Comparison of ENCODE assay signal across 8 mouse cellular contexts in the genomic region with DNA sequence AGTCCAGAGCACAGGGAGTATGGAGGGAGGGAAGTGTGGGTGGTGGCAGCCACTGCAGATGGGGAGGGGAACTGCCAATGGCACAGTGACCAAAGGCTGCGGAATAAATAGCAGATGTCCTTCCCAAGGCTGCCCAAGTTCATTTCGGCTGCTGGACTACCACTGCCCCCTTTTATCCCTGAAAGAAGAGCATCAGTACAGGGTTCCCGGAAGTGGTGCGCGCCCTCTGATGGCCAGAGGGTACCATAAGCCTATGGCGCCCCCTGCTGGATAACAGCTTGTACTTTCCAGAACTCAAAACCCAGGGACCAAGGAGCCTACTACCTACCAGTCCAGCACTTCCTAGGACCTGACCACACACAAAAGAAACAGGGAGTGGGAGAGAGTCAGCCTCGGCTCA. TPM values are rescaled to one million over a fixed set of nuclear protein-coding genes. Genes with fewer than 3 reads are reported as not detected.
DNase-seq lines count a peak whose midpoint lies in the region; ATAC-seq and TF ChIP-seq lines count a peak whose summit lies in the region.
"Not testable (repeated sequence)": the region's sequence is repeated elsewhere in the genome, so short reads cannot be mapped to it uniquely, and the experiment has no call there.

No protein-coding gene starts in this region.

- not testable (repeated sequence) for H3K36me3 ChIP-seq in CH12.LX (replicated peaks in 1 of 2; ENCODE audit: control insufficient read depth in 1 of 2, insufficient read depth in 1 of 2, low read length in 1 of 2); forebrain, embryonic 11.5 days (ENCODE audit: control insufficient read depth, insufficient read depth, low read length); lung, embryonic 14.5 days (ENCODE audit: insufficient read depth); neural tube, embryonic 12.5 days; stomach, postnatal 0 days (ENCODE audit: control insufficient read depth, insufficient read depth, low read length)

- H3K27me3 ChIP-seq in CH12.LX (replicated peaks): peaks cover 39% of the 10 kb centered on the region
- H3K27me3 ChIP-seq in forebrain, embryonic 11.5 days (ENCODE audit: control insufficient read depth, insufficient read depth, low read length); lung, embryonic 14.5 days (ENCODE audit: insufficient read depth, low read length); neural tube, embryonic 12.5 days (replicated peaks); stomach, postnatal 0 days (ENCODE audit: control insufficient read depth, insufficient read depth, low read length): not testable (repeated sequence)

- WGBS in forebrain, embryonic 11.5 days: 12% methylated on average over 6 of the region's 7 CpGs
- WGBS in lung, embryonic 14.5 days: 5% methylated on average over 6 of the region's 7 CpGs
- 6% methylated on average over 6 of the region's 7 CpGs for WGBS in neural tube, embryonic 12.5 days
- 2% methylated on average over 6 of the region's 7 CpGs for WGBS in stomach, postnatal 0 days

- H3K4me3 ChIP-seq in CH12.LX (replicated peaks in 1 of 3; ENCODE audit: low read depth in 2 of 3, low read length in 2 of 3, poor library complexity in 1 of 3): peak overlapping the region in 2 of 3 experiments; percentile 12 to 18
- not testable (repeated sequence) for H3K4me3 ChIP-seq in forebrain, embryonic 11.5 days (ENCODE audit: low read depth, low read length); lung, embryonic 14.5 days (ENCODE audit: low read depth, low read length); neural tube, embryonic 12.5 days; stomach, postnatal 0 days (ENCODE audit: low read depth, low read length)

- H3K4me1 ChIP-seq in CH12.LX (ENCODE audit: control insufficient read depth in 1 of 2, insufficient read depth in 2 of 2): peaks cover 9 to 37% of the 10 kb centered on the region in 2 experiments; a peak in 3 of 4 replicates
- not testable (repeated sequence) for H3K4me1 ChIP-seq in forebrain, embryonic 11.5 days (replicated peaks; ENCODE audit: control insufficient read depth, insufficient read depth, low read length); lung, embryonic 14.5 days (ENCODE audit: insufficient read depth); neural tube, embryonic 12.5 days; stomach, postnatal 0 days (replicated peaks; ENCODE audit: control insufficient read depth, insufficient read depth)

- H3K27ac ChIP-seq in CH12.LX (ENCODE audit: insufficient read depth, low read depth); forebrain, embryonic 11.5 days (ENCODE audit: low read depth, low read length); lung, embryonic 14.5 days (ENCODE audit: low read depth); neural tube, embryonic 12.5 days; stomach, postnatal 0 days (replicated peaks): not testable (repeated sequence)

- H3K79me2 ChIP-seq in CH12.LX (replicated peaks; ENCODE audit: control insufficient read depth, extremely low read depth, insufficient read depth, poor library complexity, severe bottlenecking): not testable (repeated sequence)

- DNase-seq in CH12.LX (ENCODE audit: extremely low read depth): peak; percentile 71
- DNase-seq in c-Kit-positive CD71-positive TER-119-positive erythroid progenitor cells, embryonic 14.5 days (ENCODE audit: low spot score): peak; percentile 36
- DNase-seq in forebrain, embryonic 11.5 days (ENCODE audit: low spot score): peak; percentile 81
- DNase-seq in heart, postnatal 4 days: peak; percentile 73
- peak; percentile 74 to 82 for DNase-seq in kidney, postnatal 4 days
- DNase-seq in lung, embryonic 14.5 days: peak; percentile 77
- peak; percentile 67 for DNase-seq in stomach, postnatal 0 days (ENCODE audit: low spot score)

- H3K4me2 ChIP-seq in CH12.LX (ENCODE audit: insufficient read depth, low read depth, poor library complexity, severe bottlenecking): peak overlapping the region; percentile 76
- not testable (repeated sequence) for H3K4me2 ChIP-seq in forebrain, embryonic 11.5 days (ENCODE audit: low read depth, low read length, severe bottlenecking); lung, embryonic 14.5 days; stomach, postnatal 0 days (replicated peaks; ENCODE audit: low read depth)
- H3K4me2 ChIP-seq in neural tube, embryonic 12.5 days (replicated peaks): peak overlapping the region; percentile 36; the same call in 1 of the 2 replicates

- peak; percentile 37 for TF ChIP-seq RAD21 in CH12.LX (IDR thresholded peaks at IDR 0.05; ENCODE audit: low read depth, low read length)

- in situ Hi-C loops in CH12.LX (cut with MboI; ENCODE audit: low pct_ligation_motif_present, low pct_unique_long_range_greater_than_20kb, low sequenced_read_pairs): loop anchor here (10.0 kb wide), 1 partner anchor 68 kb away; no protein-coding TSS in a partner anchor

- TF ChIP-seq CTCF in CH12.LX (conservative IDR thresholded peaks at IDR 0.05 in 1 of 2, IDR thresholded peaks at IDR 0.05 in 1 of 2; ENCODE audit: low read depth in 2 of 2, low read length in 2 of 2): peak; percentile 26 to 73; a peak in 2 of 4 replicates
- TF ChIP-seq CTCF in lung, embryonic 14.5 days (IDR thresholded peaks at IDR 0.05; ENCODE audit: low read depth): peak; percentile 67
- TF ChIP-seq CTCF in stomach, postnatal 0 days (IDR thresholded peaks at IDR 0.05; ENCODE audit: low read depth): peak; percentile 72

- TF ChIP-seq EP300 in CH12.LX (IDR thresholded peaks at IDR 0.05; ENCODE audit: low read length); stomach, postnatal 0 days (optimal IDR thresholded peaks at IDR 0.05): not testable (repeated sequence)

- peak; percentile 46; the same call in 1 of the 2 replicates for TF ChIP-seq POLR2A in CH12.LX (IDR thresholded peaks at IDR 0.05; ENCODE audit: low read depth, low read length)

- H3K9ac ChIP-seq in CH12.LX (ENCODE audit: insufficient read depth, low read depth): peak overlapping the region; percentile 21; the same call in 1 of the 2 replicates
- not testable (repeated sequence) for H3K9ac ChIP-seq in forebrain, embryonic 11.5 days (ENCODE audit: low read length); lung, embryonic 14.5 days; neural tube, embryonic 12.5 days; stomach, postnatal 0 days (ENCODE audit: low read length)

- ATAC-seq in forebrain, embryonic 11.5 days (replicated peaks; ENCODE audit: low FRiP score); neural tube, embryonic 12.5 days (ENCODE audit: low FRiP score, low read depth): not testable (repeated sequence)
- ATAC-seq in lung, embryonic 14.5 days (ENCODE audit: insufficient read depth): peak; percentile 56
- peak; percentile 71 for ATAC-seq in stomach, postnatal 0 days (ENCODE audit: low FRiP score, low TSS enrichment)

- H3K9me3 ChIP-seq in CH12.LX (replicated peaks; ENCODE audit: low read length); forebrain, embryonic 11.5 days (ENCODE audit: control insufficient read depth, low read length); lung, embryonic 14.5 days (ENCODE audit: low read depth, low read length); neural tube, embryonic 12.5 days; stomach, postnatal 0 days (ENCODE audit: control insufficient read depth, low read length): not testable (repeated sequence)

- dilution Hi-C loops in CH12.LX (cut with MboI; ENCODE audit: extremely low pct_ligation_motif_present, extremely low pct_unique_long_range_greater_than_20kb, low sequenced_read_pairs): not testable (repeated sequence)

RNA-seq across cellular contexts. Expression of a gene that starts 9.0 kb away (rescaled TPM):
- not detected in 2 replicates for total RNA-seq in CH12.LX (2012; rRNA removed)
- total RNA-seq in CH12.LX (2014; rRNA removed): not detected in 2 replicates
- polyA plus RNA-seq in CH12.LX (2012; ENCODE audit: insufficient read length, low read depth): 0.08 and 0.10 TPM in 2 replicates
- polyA plus RNA-seq in forebrain, embryonic 11.5 days (2014; fragmentation: Nextera tagmentation; extraction: Ambion mirVana): not detected in 2 replicates
- total RNA-seq in heart, postnatal 4 days (2021): not detected
- polyA plus RNA-seq in lung, embryonic 14.5 days (2014; fragmentation: Nextera tagmentation; extraction: Ambion mirVana): not detected in 2 replicates
- not detected in 2 replicates for polyA plus RNA-seq in neural tube, embryonic 12.5 days (2016; fragmentation: Nextera tagmentation; extraction: Ambion mirVana)
- 79.6 and 83.7 TPM in 2 replicates for polyA plus RNA-seq in stomach, postnatal 0 days (2015; fragmentation: Nextera tagmentation; extraction: Ambion mirVana)

RNA-seq across cellular contexts. Expression of a gene that starts 9.2 kb away (rescaled TPM):
- 291 and 337 TPM in 2 replicates for total RNA-seq in CH12.LX (2012; rRNA removed)
- total RNA-seq in CH12.LX (2014; rRNA removed): 163 and 166 TPM in 2 replicates
- 345 and 354 TPM in 2 replicates for polyA plus RNA-seq in CH12.LX (2012; ENCODE audit: insufficient read length, low read depth)
- 208 and 220 TPM in 2 replicates for polyA plus RNA-seq in forebrain, embryonic 11.5 days (2014; fragmentation: Nextera tagmentation; extraction: Ambion mirVana)
- 100 to 1,000 TPM; 138 to 140 TPM for total RNA-seq in heart, postnatal 4 days (2021)
- 152 and 169 TPM in 2 replicates for polyA plus RNA-seq in lung, embryonic 14.5 days (2014; fragmentation: Nextera tagmentation; extraction: Ambion mirVana)
- polyA plus RNA-seq in neural tube, embryonic 12.5 days (2016; fragmentation: Nextera tagmentation; extraction: Ambion mirVana): 231 and 234 TPM in 2 replicates
- polyA plus RNA-seq in stomach, postnatal 0 days (2015; fragmentation: Nextera tagmentation; extraction: Ambion mirVana): 120 and 122 TPM in 2 replicates

RNA-seq across cellular contexts. Expression of a gene that starts 26.6 kb away (rescaled TPM):
- total RNA-seq in CH12.LX (2012; rRNA removed) (not detected in 2 replicates), CH12.LX (2014; rRNA removed) (not detected in 2 replicates)
- polyA plus RNA-seq in CH12.LX (2012; ENCODE audit: insufficient read length, low read depth): not detected in 2 replicates
- polyA plus RNA-seq in forebrain, embryonic 11.5 days (2014; fragmentation: Nextera tagmentation; extraction: Ambion mirVana): not detected in 2 replicates
- not detected for total RNA-seq in heart, postnatal 4 days (2021)
- not detected in 2 replicates for polyA plus RNA-seq in lung, embryonic 14.5 days (2014; fragmentation: Nextera tagmentation; extraction: Ambion mirVana)
- not detected in 2 replicates for polyA plus RNA-seq in neural tube, embryonic 12.5 days (2016; fragmentation: Nextera tagmentation; extraction: Ambion mirVana)
- 81.0 and 91.9 TPM in 2 replicates for polyA plus RNA-seq in stomach, postnatal 0 days (2015; fragmentation: Nextera tagmentation; extraction: Ambion mirVana)

RNA-seq across cellular contexts. Expression of a gene that starts 27.9 kb away (rescaled TPM):
- not detected in 2 replicates for total RNA-seq in CH12.LX (2012; rRNA removed)
- total RNA-seq in CH12.LX (2014; rRNA removed): not detected in 2 replicates
- 0.21 and 0.29 TPM in 2 replicates for polyA plus RNA-seq in CH12.LX (2012; ENCODE audit: insufficient read length, low read depth)
- not detected in 2 replicates for polyA plus RNA-seq in forebrain, embryonic 11.5 days (2014; fragmentation: Nextera tagmentation; extraction: Ambion mirVana)
- total RNA-seq in heart, postnatal 4 days (2021): not detected
- polyA plus RNA-seq in lung, embryonic 14.5 days (2014; fragmentation: Nextera tagmentation; extraction: Ambion mirVana): not detected in 2 replicates
- not detected in 2 replicates for polyA plus RNA-seq in neural tube, embryonic 12.5 days (2016; fragmentation: Nextera tagmentation; extraction: Ambion mirVana)
- 0.08 and 0.11 TPM in 2 replicates for polyA plus RNA-seq in stomach, postnatal 0 days (2015; fragmentation: Nextera tagmentation; extraction: Ambion mirVana)

RNA-seq across cellular contexts. Expression of a gene that starts 47.0 kb away (rescaled TPM):
- not detected in 2 replicates for total RNA-seq in CH12.LX (2012; rRNA removed)
- not detected in 2 replicates for total RNA-seq in CH12.LX (2014; rRNA removed)
- polyA plus RNA-seq in CH12.LX (2012; ENCODE audit: insufficient read length, low read depth): not detected in 2 replicates
- not detected in 2 replicates for polyA plus RNA-seq in forebrain, embryonic 11.5 days (2014; fragmentation: Nextera tagmentation; extraction: Ambion mirVana)
- 1 to 10 TPM; 3.2 to 5.2 TPM for total RNA-seq in heart, postnatal 4 days (2021)
- polyA plus RNA-seq in lung, embryonic 14.5 days (2014; fragmentation: Nextera tagmentation; extraction: Ambion mirVana): not detected in 2 replicates
- polyA plus RNA-seq in neural tube, embryonic 12.5 days (2016; fragmentation: Nextera tagmentation; extraction: Ambion mirVana): not detected in 2 replicates
- not detected in 2 replicates for polyA plus RNA-seq in stomach, postnatal 0 days (2015; fragmentation: Nextera tagmentation; extraction: Ambion mirVana)

Comparison
In these comparisons a context has a peak if more than half of its experiments do, and no peak if none do; other contexts are left out.
1. RNA of a gene that starts 9.0 kb away (polyA plus RNA-seq): 79.6 to 83.7 TPM in stomach, postnatal 0 days; 0.08 to 0.10 TPM in CH12.LX, not detected in forebrain, embryonic 11.5 days, not detected in lung, embryonic 14.5 days and not detected in neural tube, embryonic 12.5 days; every median in the first group is over 10 times any median in the second.
2. RNA of a gene that starts 26.6 kb away (polyA plus RNA-seq): 81.0 to 91.9 TPM in stomach, postnatal 0 days; not detected in neural tube, embryonic 12.5 days, not detected in CH12.LX, not detected in forebrain, embryonic 11.5 days and not detected in lung, embryonic 14.5 days; every median in the first group is over 10 times any median in the second.
3. Peak in every context shown above with its lines, with median percentiles within 50 percentile points of each other: DNase-seq and CTCF ChIP-seq.